Mouse (Mus musculus) megakaryocyte, embryonic 14.5 days (primary cell): ENCODE results near the gene Samd4b. TPM values are rescaled to one million over a fixed set of nuclear protein-coding genes. Genes with fewer than 3 reads are reported as not detected.
"Not testable (repeated sequence)": the region's sequence is repeated elsewhere in the genome, so short reads cannot be mapped to it uniquely, and the experiment has no call there.

Experiments used
- H3K27me3 ChIP-seq: replicated peaks from 2 replicates; pipeline ENCODE3; 2012; ENCODE audit warnings: inconsistent platforms
- H3K36me3 ChIP-seq: replicated peaks from 2 replicates; pipeline ENCODE3; 2012; ENCODE audit warnings: low read length, inconsistent platforms, mixed read lengths
- H3K4me1 ChIP-seq: 2 replicates; pipeline ENCODE4 v1.6.1; 2012; ENCODE audit warnings: inconsistent platforms
- H3K4me3 ChIP-seq: replicated peaks from 2 replicates; pipeline ENCODE3; 2012; ENCODE audit warnings: moderate library complexity, mild to moderate bottlenecking, inconsistent platforms
- H3K9me3 ChIP-seq: 2 replicates; pipeline ENCODE4 v1.6.1; 2012; ENCODE audit warnings: inconsistent platforms
- FLI1 ChIP-seq: IDR thresholded peaks from 2 replicates; pipeline ENCODE4 v1.6.1; 2012; ENCODE audit warnings: low read length, inconsistent platforms, mixed read lengths
- GATA1 ChIP-seq: IDR thresholded peaks from 3 replicates; pipeline ENCODE4 v1.6.1; 2012; ENCODE audit warnings: mixed read lengths, low read length, inconsistent platforms, borderline replicate concordance
- polyA plus RNA-seq: library from polyadenylated mRNA; stranded (reverse); fragments of >175 nt; gene quantifications from 2 replicates; pipeline ENCODE4 v1.2.3, GENCODE M21; 2012; ENCODE audit warnings: low replicate concordance; ENCODE audit not compliant: insufficient read depth

The Samd4b gene
- polyA plus RNA-seq, 1 experiment, result 125 TPM

- Histone ChIP-seq H3K4me3 (no peak overlapping the region), H3K36me3 (peaks cover 86% of the 10 kb centered on the region), H3K9me3 (no peaks in the 10 kb centered on the region), H3K4me1 (peaks cover 25% of the 10 kb centered on the region), H3K27me3 (no peaks in the 10 kb centered on the region)
- TF ChIP-seq FLI1, result no peak
- no peak for TF ChIP-seq GATA1
Observed at GRCm38 (mm10) chr7:28398000-28398399, 199.9 kb downstream of the Samd4b start.

GRCm38 (mm10) chr7:28395425-28395824 is 202.5 kb downstream of the Samd4b start:
- TF ChIP-seq GATA1 (no peak), FLI1 (no peak)
- peaks cover 67% of the 10 kb centered on the region for H3K36me3 ChIP-seq
- no peaks in the 10 kb centered on the region for H3K9me3 ChIP-seq
- H3K4me1 ChIP-seq, result peaks cover 33% of the 10 kb centered on the region
- no peaks in the 10 kb centered on the region for H3K27me3 ChIP-seq
- no peak overlapping the region for H3K4me3 ChIP-seq

- TF ChIP-seq GATA1, result no peak
- TF ChIP-seq FLI1, result no peak
- H3K4me1 ChIP-seq, result peaks cover 35% of the 10 kb centered on the region
- no peaks in the 10 kb centered on the region for H3K27me3 ChIP-seq
- H3K36me3 ChIP-seq, result peaks cover 65% of the 10 kb centered on the region
- no peaks in the 10 kb centered on the region for H3K9me3 ChIP-seq
- H3K4me3 ChIP-seq, result peak overlapping the region; percentile 93
Observed at GRCm38 (mm10) chr7:28393272-28393951, 204.5 kb downstream of the Samd4b start.

- peaks cover 64% of the 10 kb centered on the region for H3K36me3 ChIP-seq
- H3K4me3 ChIP-seq, result peak within 1 kb of the TSS; percentile 93
- H3K9me3 ChIP-seq, result no peaks in the 10 kb centered on the region
- H3K4me1 ChIP-seq, result peaks cover 41% of the 10 kb centered on the region
- H3K27me3 ChIP-seq, result no peaks in the 10 kb centered on the region
- TF ChIP-seq GATA1 (no peak), FLI1 (peak; percentile 46; the same call in 1 of the 2 replicates)
Observed at GRCm38 (mm10) chr7:28392429-28393271, 205.3 kb downstream of the Samd4b start, which contains the start of the genes Med29 and Paf1. Gene Med29, minus strand, starts transcription at chr7:28392708. Gene Paf1, plus strand, starts transcription at chr7:28392951.

- Histone ChIP-seq H3K27me3 (no peaks in the 10 kb centered on the region), H3K4me1 (peaks cover 58% of the 10 kb centered on the region), H3K36me3 (peaks cover 58% of the 10 kb centered on the region), H3K9me3 (no peaks in the 10 kb centered on the region), H3K4me3 (no peak overlapping the region)
- TF ChIP-seq FLI1 (no peak), GATA1 (no peak)
Observed at GRCm38 (mm10) chr7:28390331-28390730, 207.6 kb downstream of the Samd4b start.

- peaks cover 76% of the 10 kb centered on the region for H3K4me1 ChIP-seq
- not testable (repeated sequence) for H3K4me3 ChIP-seq, H3K27me3 ChIP-seq, H3K9me3 ChIP-seq
- peaks cover 57% of the 10 kb centered on the region for H3K36me3 ChIP-seq
Observed at GRCm38 (mm10) chr7:28387384-28387783, 210.6 kb downstream of the Samd4b start.

GRCm38 (mm10) chr7:28386877-28387276 is 211.1 kb downstream of the Samd4b start:
- not testable (repeated sequence) for H3K9me3 ChIP-seq, H3K27me3 ChIP-seq, H3K4me3 ChIP-seq
- H3K36me3 ChIP-seq, result peaks cover 57% of the 10 kb centered on the region
- H3K4me1 ChIP-seq, result peaks cover 76% of the 10 kb centered on the region

GRCm38 (mm10) chr7:28386462-28386861 is 211.5 kb downstream of the Samd4b start:
- Histone ChIP-seq H3K9me3 (no peaks in the 10 kb centered on the region), H3K4me1 (peaks cover 76% of the 10 kb centered on the region), H3K4me3 (peak overlapping the region; percentile 62), H3K36me3 (peaks cover 57% of the 10 kb centered on the region), H3K27me3 (no peaks in the 10 kb centered on the region)
- TF ChIP-seq GATA1 (no peak), FLI1 (no peak)

- peaks cover 56% of the 10 kb centered on the region for H3K36me3 ChIP-seq
- H3K4me3 ChIP-seq, result peak overlapping the region; percentile 62
- H3K27me3 ChIP-seq, result no peaks in the 10 kb centered on the region
- TF ChIP-seq GATA1 (no peak), FLI1 (no peak)
- H3K4me1 ChIP-seq, result peaks cover 74% of the 10 kb centered on the region
- H3K9me3 ChIP-seq, result no peaks in the 10 kb centered on the region
Observed at GRCm38 (mm10) chr7:28386007-28386406, 211.9 kb downstream of the Samd4b start.

- TF ChIP-seq FLI1 (no peak), GATA1 (no peak)
Observed at GRCm38 (mm10) chr7:28385196-28385595, 212.7 kb downstream of the Samd4b start.

More at GRCm38 (mm10) chr7:28385196-28385595, 212.7 kb downstream of the Samd4b start:
- Histone ChIP-seq H3K4me1 (peaks cover 73% of the 10 kb centered on the region), H3K27me3 (no peaks in the 10 kb centered on the region), H3K4me3 (no peak overlapping the region), H3K9me3 (no peaks in the 10 kb centered on the region), H3K36me3 (peaks cover 48% of the 10 kb centered on the region)
